Mouse (Mus musculus) heart, postnatal 14 days (tissue): ENCODE data around the gene Trim7. TPM values are rescaled to one million over a fixed set of nuclear protein-coding genes. Genes with fewer than 3 reads are reported as not detected.
"Not testable (repeated sequence)": the region's sequence is repeated elsewhere in the genome, so short reads cannot be mapped to it uniquely, and the experiment has no call there.

ENCODE experiments used
- DNase-seq, 2 experiments: peaks; one replicate each; pipeline ENCODE4 v3.0.0; 2021 to 2022
- intact Hi-C: fragments of 180-260 bp; cut with DNase I; formaldehyde crosslinking; loops from one replicate; pipeline ENCODE4 v1.15.1; 2025
- total RNA-seq, 2 experiments: library from RNA; stranded (reverse); gene quantifications; 2 replicates each; pipeline ENCODE4 v1.2.3; 2021

The Trim7 gene
- total RNA-seq, 2 experiments from 2014 or later: 23.4 to 23.9 TPM

DNA sequence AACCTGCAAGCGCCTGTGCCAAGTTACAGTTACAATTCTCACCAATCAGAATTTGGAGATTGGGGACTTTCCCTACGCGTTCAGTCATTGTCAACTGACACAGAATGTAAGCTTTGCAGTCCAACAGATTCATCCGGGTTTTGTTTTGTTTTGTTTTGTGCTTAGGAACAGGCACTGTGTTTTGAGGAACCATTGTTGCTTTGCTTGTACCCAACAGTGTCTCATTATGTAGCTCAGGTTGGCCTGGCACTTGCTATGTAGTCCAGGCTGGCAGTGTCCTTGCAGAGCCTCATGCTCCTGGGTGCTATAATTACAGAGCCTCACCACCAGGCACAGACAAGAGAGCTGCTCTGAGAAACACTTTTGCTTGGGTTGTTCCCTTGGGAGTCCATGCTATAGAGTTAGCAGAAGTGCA lies 16.4 kb downstream of the Trim7 start:
- no peak for DNase-seq
- intact Hi-C loops: no loop called here

- DNase-seq: no peak
- intact Hi-C loops: no loop called here
These were observed 17.3 kb downstream of the Trim7 start for GRCm38 (mm10) chr11:48843202-48843601.

DNA sequence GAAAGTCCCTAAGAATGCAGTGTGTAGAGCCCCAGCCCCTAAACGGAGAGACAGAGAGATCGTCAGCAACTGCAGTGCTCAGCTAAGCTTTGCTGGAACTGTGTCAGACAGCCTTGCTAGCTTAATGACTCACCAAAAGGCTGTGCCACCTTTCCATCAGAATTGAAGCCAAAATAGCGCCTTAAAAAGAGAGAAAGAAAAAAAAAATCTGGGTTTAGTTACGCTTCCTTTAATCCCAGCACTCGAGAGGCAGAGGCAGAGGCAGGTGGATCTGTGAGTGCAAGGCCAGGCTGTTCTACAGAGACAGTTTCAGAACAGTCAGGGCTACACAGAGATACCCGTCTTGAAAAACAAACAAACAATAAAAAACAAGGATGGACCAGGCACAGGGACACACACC lies 18.4 kb downstream of the Trim7 start:
- no peak for DNase-seq
- intact Hi-C loops: no loop called here

- DNase-seq: no peak
- intact Hi-C loops: no loop called here
These were observed 19.4 kb downstream of the Trim7 start for GRCm38 (mm10) chr11:48845244-48845815.

DNA sequence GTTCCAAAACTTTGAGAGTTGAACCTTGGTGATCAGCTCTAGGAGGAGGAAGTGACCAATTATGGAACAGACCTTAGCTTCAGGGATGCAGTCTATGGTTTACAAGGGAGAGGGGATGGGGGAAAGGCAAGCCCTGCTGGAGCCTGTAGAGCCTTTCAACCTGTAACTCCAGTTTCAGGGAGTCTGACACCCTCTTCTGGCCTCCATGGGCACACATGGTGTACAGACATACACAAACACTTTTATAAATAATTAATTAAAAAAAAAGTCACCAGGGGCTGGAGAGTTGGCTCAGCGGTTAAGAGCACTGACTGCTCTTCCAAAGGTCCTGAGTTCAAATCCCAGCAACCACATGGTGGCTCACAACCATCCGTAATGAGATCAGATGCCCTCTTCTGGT lies 20.4 kb downstream of the Trim7 start:
- intact Hi-C loops, DNase-seq: not testable (repeated sequence)

DNA sequence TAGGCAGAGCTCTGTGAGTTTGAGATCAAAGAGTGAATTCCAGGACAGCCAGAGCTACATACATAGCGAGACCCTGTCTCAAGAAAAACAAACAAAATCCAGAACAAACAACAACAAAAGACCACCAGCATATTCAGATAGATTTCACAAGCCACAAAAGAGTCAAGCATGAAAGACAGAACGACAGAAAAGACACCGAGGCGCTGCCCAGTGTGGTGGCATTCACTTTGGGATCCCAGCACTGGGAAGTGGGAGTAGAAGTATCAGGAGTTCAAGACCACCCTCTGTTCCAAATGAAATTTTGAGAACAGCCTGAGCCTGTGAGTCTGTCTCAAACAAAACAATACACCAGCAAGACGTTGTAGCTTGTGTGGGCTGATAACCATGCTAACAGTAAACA lies 20.9 kb downstream of the Trim7 start:
- DNase-seq: no peak
- intact Hi-C loops: no loop called here

DNA sequence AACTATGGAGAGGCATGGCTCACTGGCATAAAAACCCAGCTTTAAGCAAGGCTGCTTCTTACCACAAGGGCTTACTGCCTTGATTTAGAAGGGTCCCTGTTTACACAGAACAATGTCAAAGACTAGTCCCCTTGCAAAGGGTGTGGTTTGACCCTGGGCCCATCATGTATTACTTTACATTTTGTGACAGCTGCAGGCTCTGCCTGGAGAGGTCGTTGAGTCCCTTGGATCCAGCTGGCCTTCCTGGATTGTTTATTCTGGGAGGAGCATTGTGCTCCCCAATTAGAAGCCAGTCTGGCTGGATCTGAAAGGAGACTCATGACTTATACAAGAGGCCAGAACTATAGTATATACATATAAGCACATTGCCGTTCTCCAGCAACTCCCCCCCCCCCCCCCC lies 24.3 kb downstream of the Trim7 start:
- no peak for DNase-seq
- intact Hi-C loops: no loop called here

DNA sequence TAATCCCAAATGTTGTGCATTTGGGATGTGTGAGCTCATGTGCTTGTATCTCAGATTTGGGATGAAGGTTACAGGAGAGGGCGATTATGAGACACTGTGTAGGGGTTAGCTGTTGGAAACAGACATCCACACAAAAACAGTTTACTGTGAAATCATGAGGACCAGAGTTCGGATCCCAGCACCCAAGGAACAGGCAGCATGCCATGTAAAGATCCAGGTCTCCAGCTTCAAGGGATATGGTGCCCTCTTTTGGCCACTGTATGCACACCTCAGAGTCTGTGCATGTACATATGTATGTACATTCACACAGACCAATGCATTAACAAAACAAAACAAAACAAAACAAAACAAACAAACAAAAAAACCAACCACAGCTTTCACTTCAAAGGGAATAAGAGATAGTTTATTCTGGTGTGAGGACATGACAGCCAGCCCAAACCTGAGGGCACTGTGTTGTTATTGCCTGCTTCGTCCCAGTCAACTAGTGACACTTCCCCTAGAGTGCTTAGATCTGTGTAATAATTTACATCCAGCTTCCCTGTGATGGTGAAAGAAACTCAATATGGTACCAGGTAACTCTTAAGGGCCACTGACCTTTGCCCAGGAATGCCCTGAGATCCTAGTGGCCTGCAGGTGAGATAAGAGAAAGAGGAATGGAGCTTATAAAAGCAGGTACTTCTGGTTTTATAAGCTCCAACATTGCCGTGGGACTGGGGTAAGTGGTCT lies 25.5 kb downstream of the Trim7 start:
- no peak for DNase-seq
- intact Hi-C loops: no loop called here

- intact Hi-C loops: no loop called here
These were observed 26.2 kb downstream of the Trim7 start for GRCm38 (mm10) chr11:48852190-48852589.

DNA sequence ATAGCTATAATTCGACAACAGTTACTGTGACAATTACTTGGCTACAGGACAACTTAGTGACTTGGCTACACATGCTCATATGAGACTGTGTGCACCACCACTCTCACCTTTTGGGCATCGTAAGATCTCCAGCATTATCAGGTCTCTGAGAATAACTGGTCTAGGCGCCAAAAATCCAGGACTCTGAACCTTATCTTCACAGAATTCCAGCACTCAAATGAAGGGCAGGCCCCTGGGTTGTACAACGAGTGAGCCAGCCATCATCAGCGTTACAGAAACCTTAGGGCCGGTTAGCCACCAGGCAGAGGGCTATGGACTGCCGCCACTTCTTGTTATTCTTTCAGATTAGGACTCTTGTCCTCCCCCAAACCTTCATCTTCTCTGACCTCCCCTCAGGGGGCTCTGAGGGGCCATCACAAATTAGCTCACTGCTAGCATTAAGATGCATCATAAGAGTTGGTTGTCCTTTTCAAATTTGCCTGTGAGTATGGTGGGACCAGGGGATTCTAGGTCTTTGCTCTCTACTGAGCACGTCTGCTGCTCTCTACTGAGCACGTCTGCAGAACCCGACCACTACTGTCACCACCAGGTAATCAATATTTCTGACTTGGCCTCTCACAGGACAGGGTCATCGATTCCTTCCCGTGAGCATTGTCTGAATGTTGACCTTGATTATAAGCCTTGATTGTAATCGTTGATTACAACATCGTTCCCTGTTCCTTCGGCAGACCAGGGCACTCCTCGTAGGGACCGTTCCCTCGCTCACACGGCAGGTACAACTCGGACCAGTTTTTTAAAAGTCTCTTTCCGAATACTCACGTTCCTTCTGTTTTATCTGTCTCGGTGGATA lies 26.9 kb downstream of the Trim7 start:
- intact Hi-C loops: loop anchor here (1.0 kb wide), 2 partner anchors 14 to 18 kb away; no protein-coding TSS in a partner anchor
- DNase-seq: no peak

More at GRCm38 (mm10) chr11:48852190-48852589, 26.2 kb downstream of the Trim7 start:
- DNase-seq: no peak

GRCm38 (mm10) chr11:48853474-48854180 lies 27.7 kb downstream of the Trim7 start:
- intact Hi-C loops: loop anchor here (1.0 kb wide), 2 partner anchors 14 to 18 kb away; no protein-coding TSS in a partner anchor
- DNase-seq: peak; percentile 87 to 90

DNA sequence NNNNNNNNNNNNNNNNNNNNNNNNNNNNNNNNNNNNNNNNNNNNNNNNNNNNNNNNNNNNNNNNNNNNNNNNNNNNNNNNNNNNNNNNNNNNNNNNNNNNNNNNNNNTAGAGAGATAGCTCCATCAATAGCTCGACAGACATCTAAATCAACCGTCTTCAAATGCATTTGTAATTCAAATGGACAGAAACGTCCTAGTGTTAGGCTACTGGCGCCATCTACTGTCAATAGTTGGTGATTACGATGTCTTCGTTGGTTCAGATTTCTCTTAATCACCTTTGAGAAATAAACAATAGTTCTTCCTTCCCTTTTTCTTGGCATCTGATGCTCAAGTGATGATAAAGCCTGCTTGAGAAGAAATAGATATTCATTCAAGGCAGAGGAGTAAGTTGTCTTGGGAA lies 33.1 kb downstream of the Trim7 start:
- peak; percentile 42 to 76 for DNase-seq
- intact Hi-C loops: loop anchor here (1.0 kb wide), 1 partner anchor 69 kb away; no protein-coding TSS in a partner anchor

DNA sequence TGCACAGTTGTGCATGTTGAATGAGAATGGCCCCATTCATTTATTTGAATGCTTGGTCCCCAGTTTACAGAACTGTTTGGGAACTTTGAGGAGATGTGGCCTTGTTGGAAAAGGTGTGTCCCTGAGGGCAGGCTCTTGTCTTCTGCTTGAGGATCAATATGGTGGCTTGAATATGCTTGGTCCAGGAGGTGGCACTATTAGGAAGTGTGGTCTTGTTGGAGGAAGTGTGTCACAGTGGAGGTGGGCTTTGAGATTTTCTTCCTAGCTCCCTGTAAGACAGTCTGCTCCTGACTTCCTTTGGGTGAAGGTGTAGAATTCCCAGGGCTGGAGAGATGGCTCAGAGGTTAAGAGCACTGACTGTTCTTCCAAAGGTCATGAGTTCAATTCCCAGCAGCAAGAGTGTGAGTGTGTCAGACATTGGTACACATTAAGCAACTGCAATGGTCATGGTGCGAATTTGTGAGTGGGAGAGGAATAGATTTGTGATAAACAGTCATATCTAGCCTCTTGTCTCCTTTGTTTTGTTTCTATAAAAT lies 36.9 kb downstream of the Trim7 start:
- no peak for DNase-seq
- intact Hi-C loops: no loop called here

GRCm38 (mm10) chr11:48863808-48864207 lies 37.9 kb downstream of the Trim7 start:
- intact Hi-C loops: no loop called here
- no peak for DNase-seq

- DNase-seq: no peak
- intact Hi-C loops: no loop called here
These were observed 40.5 kb downstream of the Trim7 start for GRCm38 (mm10) chr11:48866481-48866880.

GRCm38 (mm10) chr11:48869380-48870110 lies 43.6 kb downstream of the Trim7 start:
- DNase-seq: no peak
- intact Hi-C loops: loop anchor here (5.0 kb wide), 3 partner anchors 318 to 403 kb away; partner anchors contain the start of genes Btnl9 and Zfp62

DNA sequence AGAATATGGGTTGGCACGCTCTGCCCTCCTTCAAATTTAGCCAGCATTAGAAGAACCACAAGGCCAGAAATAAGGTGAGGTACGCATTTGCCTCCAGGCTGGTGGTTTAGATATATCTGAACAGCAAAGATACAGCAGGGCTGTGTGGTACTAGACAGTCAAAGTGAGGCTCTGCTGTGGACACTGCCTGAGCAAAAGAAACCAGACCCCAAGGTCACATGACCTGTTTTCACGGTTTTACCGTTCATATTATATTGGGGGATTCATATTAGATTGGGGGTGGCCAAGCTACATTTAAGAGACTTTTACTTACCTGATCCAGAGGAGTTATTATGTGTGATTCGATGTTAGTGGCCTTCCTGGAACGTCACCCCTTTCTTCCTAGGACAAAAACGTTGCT lies 44.8 kb downstream of the Trim7 start:
- DNase-seq: no peak
- intact Hi-C loops: loop anchor here (5.0 kb wide), 3 partner anchors 317 to 402 kb away; partner anchors contain the start of genes Btnl9 and Zfp62

- intact Hi-C loops: loop anchor here (5.0 kb wide), 3 partner anchors 316 to 401 kb away; partner anchors contain the start of genes Btnl9 and Zfp62
- DNase-seq: peak; percentile 64 to 72
These were observed 45.3 kb downstream of the Trim7 start, which contains the start of gene Irgm1 for GRCm38 (mm10) chr11:48871201-48871772. TSS of gene Irgm1 (minus strand) at chr11:48871683.
